Mouse (Mus musculus) layer of hippocampus, postnatal 36 days (tissue): ENCODE measurements at regions not wholly inside any gene's neighbourhood (a gene's known extent, or its start where the extent isn't known, plus 50 kb on each side); places are given as distances from the start of the nearest gene placed in this dataset.
"Not testable (repeated sequence)": the region's sequence is repeated elsewhere in the genome, so short reads cannot be mapped to it uniquely, and the experiment has no call there.

ENCODE experiments used
- DNase-seq, 2 experiments: peaks; one replicate each; pipeline ENCODE4 v3.0.0; 2022

- no peak for DNase-seq
Observed at GRCm38 (mm10) chr10:69044171-69044651, 107.0 kb upstream of the Rhobtb1 start.

DNA sequence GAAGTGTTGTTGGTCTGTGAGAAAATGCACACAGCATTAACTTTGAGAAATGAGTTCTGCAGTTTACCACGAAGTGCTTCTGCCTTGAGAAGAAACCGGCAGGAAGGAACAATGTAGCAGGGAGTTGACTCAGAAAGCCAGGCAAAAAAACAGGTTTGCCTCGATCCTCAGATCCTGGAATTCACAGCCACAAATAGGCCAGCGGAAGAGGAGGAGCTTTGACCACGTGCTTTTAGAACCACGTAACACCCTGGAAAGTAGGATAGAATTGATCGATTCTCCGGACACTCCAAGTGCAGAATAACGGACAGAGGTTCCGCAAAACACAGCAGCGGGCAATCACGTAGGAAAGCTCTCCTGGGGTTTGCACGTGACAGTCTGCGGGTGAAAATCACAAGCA lies 106.0 kb upstream of the Rhobtb1 start:
- no peak for DNase-seq

DNA sequence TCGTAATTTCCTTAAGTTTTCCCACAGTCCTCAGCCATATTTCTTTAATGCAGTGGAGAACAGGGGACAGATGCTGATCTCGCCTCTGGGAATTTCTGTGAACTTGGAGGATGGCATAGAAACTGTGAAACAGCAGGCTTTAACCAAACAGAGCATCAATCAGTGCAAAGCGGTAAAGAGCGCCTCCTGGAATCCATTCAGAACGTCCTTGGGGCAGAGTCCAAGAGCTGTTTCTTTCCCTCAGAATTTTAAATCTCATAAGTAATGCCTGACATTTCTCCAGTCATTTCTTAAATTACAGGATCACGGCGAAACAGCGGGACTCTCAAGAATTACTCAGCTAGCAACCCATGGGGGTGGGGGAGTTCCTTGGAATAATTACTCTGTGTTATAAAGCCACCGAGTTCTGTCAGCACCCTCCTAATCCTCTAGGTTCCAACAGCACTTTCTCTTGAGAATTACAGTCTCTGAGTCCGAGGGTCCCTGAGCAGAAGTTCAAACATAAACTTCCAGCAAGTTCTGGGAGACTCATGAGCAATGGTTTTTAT lies 105.2 kb upstream of the Rhobtb1 start:
- no peak for DNase-seq

DNA sequence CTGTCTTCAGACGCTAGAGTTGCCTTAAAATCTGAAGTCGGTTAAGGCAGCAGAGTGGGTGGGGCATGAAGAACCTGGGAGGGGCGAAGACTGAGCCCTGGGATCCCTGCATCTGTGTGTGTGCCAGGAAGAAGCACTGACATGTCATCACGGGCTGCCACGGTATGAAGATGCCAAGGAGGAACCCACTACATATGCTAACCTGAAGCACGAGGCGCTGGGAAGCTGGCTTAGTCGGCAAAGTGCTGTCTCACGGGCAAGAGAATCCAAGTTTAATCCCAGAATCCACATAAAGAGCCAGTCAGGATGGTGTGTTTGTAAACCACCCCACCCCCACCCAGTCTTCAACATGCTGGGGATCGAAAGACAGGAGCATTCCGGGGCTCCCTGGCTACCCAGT lies 73.2 kb upstream of the Rhobtb1 start:
- no peak for DNase-seq

DNA sequence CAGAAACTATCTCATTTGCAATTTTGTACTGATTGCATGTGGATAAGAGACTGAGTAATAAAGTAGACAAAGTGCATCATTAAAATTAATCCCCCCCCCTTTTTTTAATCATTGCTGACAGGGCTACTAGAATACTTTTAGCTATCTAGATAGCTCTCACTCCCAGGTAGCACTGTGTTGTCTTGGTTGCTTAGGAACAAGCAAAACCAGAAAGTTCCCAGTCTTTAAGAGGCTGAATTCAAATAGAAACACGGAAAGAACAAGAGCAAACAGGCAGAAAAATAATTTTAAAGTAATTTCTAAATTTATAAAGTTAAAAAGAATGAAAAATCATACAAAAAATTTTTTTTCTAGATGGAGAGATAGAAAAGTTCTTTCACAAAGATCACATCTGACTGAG lies 65.0 kb upstream of the Rhobtb1 start:
- no peak for DNase-seq

GRCm38 (mm10) chr10:69091872-69092271 lies 59.4 kb upstream of the Rhobtb1 start:
- DNase-seq = no peak

DNA sequence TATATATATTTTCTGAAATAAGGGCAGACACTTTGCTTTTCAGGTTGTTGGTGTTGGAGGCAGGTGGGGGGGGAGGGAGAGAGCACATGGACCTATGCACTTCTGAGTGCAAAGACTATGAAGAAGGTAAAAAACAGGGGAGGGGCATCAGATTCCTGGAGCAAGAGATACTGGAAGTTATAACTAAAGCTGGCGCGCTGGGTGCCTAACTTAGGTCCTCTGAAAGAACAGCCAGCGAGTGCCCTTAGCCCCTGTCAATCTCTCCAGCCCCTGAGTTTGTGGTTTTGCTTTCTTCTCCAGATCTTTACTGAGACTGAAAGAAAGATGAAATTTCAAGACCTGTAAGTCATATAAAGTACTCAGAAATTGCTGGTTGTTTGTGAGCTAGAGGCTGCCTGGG lies 51.2 kb upstream of the Rhobtb1 start:
- no peak for DNase-seq

DNA sequence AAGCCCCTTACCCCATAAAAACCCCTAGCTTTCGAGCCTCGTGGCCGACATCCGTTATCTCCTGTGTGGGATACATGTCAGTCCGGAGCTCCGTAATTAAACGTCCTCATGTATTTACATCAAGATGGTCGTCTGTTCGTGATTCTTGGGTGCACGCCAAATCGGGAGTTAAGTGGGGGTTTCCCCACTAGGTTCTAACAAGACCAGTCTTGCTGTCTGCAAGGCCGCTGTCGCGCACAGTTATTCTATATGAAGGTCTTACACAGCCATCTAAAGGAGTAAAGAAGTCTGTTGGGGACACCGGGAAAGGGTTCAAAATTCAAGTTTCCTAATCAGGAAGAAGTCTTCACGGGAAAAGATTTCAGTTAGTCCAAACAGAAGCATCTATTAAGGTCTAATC lies 50.5 kb upstream of the Rhobtb1 start:
- DNase-seq = not testable (repeated sequence)
